Mouse (Mus musculus) liver, embryonic 16.5 days (tissue): Measurements from ENCODE around the gene Ppm1j. TPM values are rescaled to one million over a fixed set of nuclear protein-coding genes. Genes with fewer than 3 reads are reported as not detected.

Experiments used
- ATAC-seq: fragments of 200-750 bp; cut with Nextera tagmentation; 2 replicates; pipeline ENCODE4 v1.8.0; 2017; ENCODE audit warnings: low read depth, mild to moderate bottlenecking, moderate number of reproducible peaks, moderate library complexity
- H3K27ac ChIP-seq: fragments of 300-500 bp; sonication (generic); 2 replicates; pipeline ENCODE4 v1.5.1; 2014; ENCODE audit warnings: mild to moderate bottlenecking, low read length
- H3K27me3 ChIP-seq: fragments of 300-500 bp; sonication (generic); 2 replicates; pipeline ENCODE4 v1.6.1; 2014; ENCODE audit warnings: low read depth, low read length, mixed read lengths; ENCODE audit not compliant: control insufficient read depth, insufficient read depth
- H3K36me3 ChIP-seq: fragments of 300-500 bp; sonication (generic); 2 replicates; pipeline ENCODE4 v1.6.1; 2014; ENCODE audit warnings: mild to moderate bottlenecking; ENCODE audit not compliant: control insufficient read depth, insufficient read depth
- H3K4me1 ChIP-seq: fragments of 300-500 bp; sonication (generic); 2 replicates; pipeline ENCODE4 v1.6.1; 2014; ENCODE audit warnings: low read depth, low read length, mixed read lengths; ENCODE audit not compliant: control insufficient read depth
- H3K4me2 ChIP-seq: fragments of 300-500 bp; sonication (generic); 2 replicates; pipeline ENCODE4 v1.6.1; 2014; ENCODE audit warnings: low read depth, low read length, mixed read lengths
- H3K4me3 ChIP-seq: fragments of 300-500 bp; sonication (generic); 2 replicates; pipeline ENCODE4 v1.5.1; 2014; ENCODE audit warnings: low read depth, mild to moderate bottlenecking, low read length
- H3K9ac ChIP-seq: fragments of 300-500 bp; sonication (generic); 2 replicates; pipeline ENCODE4 v1.6.1; 2014; ENCODE audit warnings: low read depth, low read length
- H3K9me3 ChIP-seq: fragments of 300-500 bp; sonication (generic); replicated peaks from 2 replicates; pipeline ENCODE4 v1.6.1; 2016; ENCODE audit warnings: low read length; ENCODE audit not compliant: control insufficient read depth
- WGBS: fragments of 180-500 bp; shearing (Covaris S2); extraction: QIAGEN DNeasy Blood & Tissue Kit; methylation state at CpG from one replicate; pipeline ENCODE4 v1.1.7; 2014; ENCODE audit not compliant: insufficient replicate concordance; 5-methylcytosine and 5-hydroxymethylcytosine counted together
- polyA plus RNA-seq: library from polyadenylated mRNA; unstranded; fragments of >200 nt; fragmentation: Nextera tagmentation; extraction: Ambion mirVana; gene quantifications from 2 replicates; pipeline ENCODE4 v1.2.1, GENCODE M21; 2015

Gene Ppm1j
- polyA plus RNA-seq, 1 experiment from 2014 or later, result 0.27 TPM

DNA sequence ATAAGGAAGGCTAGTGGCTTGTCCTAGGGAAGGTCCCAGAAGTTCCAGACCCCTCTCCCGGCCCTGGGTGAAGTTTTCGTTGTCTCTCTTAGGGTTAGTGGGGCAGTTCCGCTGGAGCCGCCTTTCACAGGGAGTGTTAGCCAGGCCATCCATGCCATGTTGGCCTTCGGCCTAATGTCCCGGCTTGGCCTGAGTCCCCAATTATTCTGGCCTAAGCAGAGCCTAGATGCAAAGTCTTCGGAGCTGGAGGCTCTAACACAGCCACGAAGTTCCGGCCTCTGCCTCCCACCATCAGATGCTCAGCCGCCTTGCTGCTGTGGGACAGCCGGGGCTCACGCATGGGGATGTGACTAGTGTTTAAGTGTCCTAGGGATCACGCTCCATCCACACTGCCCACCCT is 9.0 kb downstream of the Ppm1j start:
- peaks cover 17% of the 10 kb centered on the region for H3K4me1 ChIP-seq
- H3K9me3 ChIP-seq, result no peaks in the 10 kb centered on the region
- H3K27ac ChIP-seq, result no peak overlapping the region
- no peak for ATAC-seq
- H3K27me3 ChIP-seq, result peaks cover 27% of the 10 kb centered on the region
- H3K4me3 ChIP-seq, result peak overlapping the region; percentile 57
- H3K36me3 ChIP-seq, result no peaks in the 10 kb centered on the region
- 70% methylated on average over 13 of the region's 13 CpGs for WGBS
- H3K9ac ChIP-seq, result 0 out of 2 replicates have a peak overlapping the region, but pooled peaks have one; percentile 4
- H3K4me2 ChIP-seq, result peak overlapping the region; percentile 57

GRCm38 (mm10) chr3:104790401-104790937 is 9.6 kb downstream of the Ppm1j start:
- no peak overlapping the region for H3K27ac ChIP-seq

GRCm38 (mm10) chr3:104791017-104791416 is 10.2 kb downstream of the Ppm1j start:
- Histone ChIP-seq H3K27ac (no peak overlapping the region), H3K4me2 (peak overlapping the region; percentile 57; the same call in 1 of the 2 replicates), H3K27me3 (peaks cover 22% of the 10 kb centered on the region), H3K36me3 (no peaks in the 10 kb centered on the region), H3K9me3 (no peaks in the 10 kb centered on the region), H3K9ac (no peak overlapping the region), H3K4me3 (no peak overlapping the region), H3K4me1 (peaks cover 20% of the 10 kb centered on the region)
- no peak for ATAC-seq
- WGBS, result 44% methylated on average over 4 of the region's 4 CpGs

More at GRCm38 (mm10) chr3:104790401-104790937, 9.6 kb downstream of the Ppm1j start:
- WGBS, result 28% methylated on average over 6 of the region's 6 CpGs
- Histone ChIP-seq H3K9me3 (no peaks in the 10 kb centered on the region), H3K27me3 (peaks cover 27% of the 10 kb centered on the region), H3K4me3 (peak overlapping the region; percentile 57), H3K4me2 (peak overlapping the region; percentile 57; the same call in 1 of the 2 replicates), H3K4me1 (peaks cover 17% of the 10 kb centered on the region), H3K9ac (no peak overlapping the region), H3K36me3 (no peaks in the 10 kb centered on the region)
- ATAC-seq, result no peak

DNA sequence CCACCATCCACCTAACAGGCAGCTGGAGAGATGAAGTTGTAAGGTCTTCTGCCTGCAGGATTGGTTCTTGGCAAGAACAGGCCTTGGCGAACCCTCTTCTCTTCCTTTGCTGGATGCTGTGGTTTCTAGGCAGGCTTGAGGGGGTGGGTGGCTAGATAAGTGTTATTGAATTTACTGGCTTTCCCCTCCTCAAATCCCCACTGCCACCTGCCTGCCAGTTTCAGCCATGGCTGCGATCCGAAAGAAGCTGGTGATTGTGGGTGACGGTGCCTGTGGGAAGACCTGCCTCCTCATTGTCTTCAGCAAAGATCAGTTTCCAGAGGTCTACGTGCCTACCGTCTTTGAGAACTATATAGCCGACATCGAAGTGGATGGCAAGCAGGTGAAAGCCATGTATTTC is 10.8 kb downstream of the Ppm1j start:
- Histone ChIP-seq H3K27ac (no peak overlapping the region), H3K36me3 (no peaks in the 10 kb centered on the region), H3K4me3 (no peak overlapping the region), H3K27me3 (peaks cover 21% of the 10 kb centered on the region), H3K9ac (no peak overlapping the region), H3K4me2 (no peak overlapping the region), H3K4me1 (peaks cover 20% of the 10 kb centered on the region), H3K9me3 (no peaks in the 10 kb centered on the region)
- 77% methylated on average over 8 of the region's 8 CpGs for WGBS
- ATAC-seq, result no peak

DNA sequence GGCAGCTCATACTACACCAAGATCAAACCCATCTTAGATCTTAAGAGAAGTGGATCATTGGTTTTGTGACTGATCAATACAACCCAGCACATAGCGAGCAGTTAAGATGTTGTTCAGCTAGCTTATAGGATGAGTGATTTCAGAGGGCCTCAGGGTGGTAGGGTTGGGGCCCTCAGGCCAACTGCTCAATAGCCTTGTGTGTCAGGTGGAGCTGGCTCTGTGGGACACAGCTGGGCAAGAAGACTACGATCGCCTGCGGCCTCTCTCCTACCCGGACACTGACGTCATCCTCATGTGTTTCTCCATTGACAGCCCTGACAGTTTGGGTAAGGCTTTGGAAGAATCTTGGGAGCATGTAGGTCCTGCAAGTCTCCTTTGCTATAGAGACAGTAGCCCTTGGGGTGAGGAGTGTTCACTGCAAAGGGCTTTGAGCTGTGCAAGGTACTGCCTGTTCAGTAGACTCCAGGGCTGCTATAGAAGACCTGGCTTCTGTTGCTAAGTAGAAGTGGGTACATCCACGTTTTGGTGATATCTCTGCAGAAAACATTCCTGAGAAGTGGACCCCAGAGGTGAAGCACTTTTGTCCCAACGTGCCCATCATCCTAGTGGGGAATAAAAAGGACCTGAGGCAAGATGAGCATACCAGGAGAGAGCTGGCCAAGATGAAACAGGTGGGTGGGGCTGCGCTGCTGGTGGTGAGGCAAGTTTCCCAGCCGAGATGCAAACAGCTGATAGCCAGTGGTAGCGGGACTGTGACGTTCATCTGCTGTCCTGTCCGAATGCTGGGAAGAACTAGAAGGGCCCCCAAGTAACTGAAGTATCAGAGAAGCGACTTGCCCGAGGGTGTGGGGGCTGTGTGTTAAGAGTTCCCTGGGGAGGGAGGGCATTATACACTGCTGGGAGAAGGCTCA is 11.8 kb downstream of the Ppm1j start:
- Histone ChIP-seq H3K36me3 (no peaks in the 10 kb centered on the region), H3K4me3 (no peak overlapping the region), H3K4me1 (peaks cover 20% of the 10 kb centered on the region), H3K9me3 (no peaks in the 10 kb centered on the region), H3K4me2 (no peak overlapping the region), H3K27me3 (peaks cover 21% of the 10 kb centered on the region), H3K27ac (no peak overlapping the region), H3K9ac (no peak overlapping the region)
- no peak for ATAC-seq
- WGBS, result 44% methylated on average over 15 of the region's 15 CpGs

DNA sequence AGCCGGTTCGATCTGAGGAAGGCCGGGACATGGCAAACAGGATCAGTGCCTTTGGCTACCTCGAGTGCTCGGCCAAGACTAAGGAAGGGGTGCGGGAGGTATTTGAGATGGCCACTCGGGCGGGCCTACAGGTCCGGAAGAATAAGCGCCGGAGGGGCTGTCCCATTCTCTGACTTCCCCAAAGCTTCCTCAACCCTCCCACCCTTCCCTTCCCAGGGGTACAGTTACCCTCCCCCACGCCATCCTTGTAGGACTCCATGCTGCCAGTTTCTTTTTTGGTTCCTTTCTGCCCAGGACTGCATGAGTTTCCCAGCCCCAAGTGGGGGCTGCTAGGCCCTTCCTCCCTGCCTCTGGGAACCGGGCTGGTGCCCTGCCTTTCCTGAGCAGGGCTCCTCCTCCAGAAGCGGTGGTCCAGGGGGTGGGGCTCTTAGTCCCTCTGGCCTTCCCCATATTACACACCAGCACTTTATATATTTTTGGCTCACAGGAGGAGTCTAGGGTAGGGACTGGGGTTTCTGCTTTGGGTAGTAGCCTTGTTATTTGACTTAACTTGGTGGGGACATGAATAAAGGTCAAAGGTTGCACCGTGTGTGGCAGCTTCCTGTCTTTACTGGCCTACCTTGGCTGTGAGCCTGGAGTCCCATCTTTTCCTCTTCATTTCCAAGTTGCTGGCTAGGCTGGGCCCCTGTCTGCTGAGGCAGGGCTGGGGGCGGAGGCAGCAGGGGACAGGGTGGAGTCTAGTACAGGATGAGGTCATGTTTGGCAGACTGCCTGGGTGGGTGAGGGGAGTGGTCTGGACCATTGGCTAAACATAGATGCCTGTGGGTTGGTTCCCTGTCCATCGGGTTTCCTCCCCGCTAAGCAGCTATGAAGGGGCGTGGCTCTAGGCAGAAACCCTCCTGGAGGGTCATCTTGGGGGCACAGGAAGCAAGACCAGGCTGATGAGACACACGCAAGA is 13.3 kb downstream of the Ppm1j start:
- Histone ChIP-seq H3K27me3 (peaks cover 6% of the 10 kb centered on the region), H3K27ac (peak overlapping the region; percentile 18; the same call in 1 of the 2 replicates), H3K4me3 (no peak overlapping the region), H3K36me3 (no peaks in the 10 kb centered on the region), H3K9me3 (no peaks in the 10 kb centered on the region), H3K4me2 (no peak overlapping the region), H3K4me1 (peaks cover 20% of the 10 kb centered on the region), H3K9ac (no peak overlapping the region)
- ATAC-seq, result peak; percentile 76
- 44% methylated on average over 20 of the region's 20 CpGs for WGBS

DNA sequence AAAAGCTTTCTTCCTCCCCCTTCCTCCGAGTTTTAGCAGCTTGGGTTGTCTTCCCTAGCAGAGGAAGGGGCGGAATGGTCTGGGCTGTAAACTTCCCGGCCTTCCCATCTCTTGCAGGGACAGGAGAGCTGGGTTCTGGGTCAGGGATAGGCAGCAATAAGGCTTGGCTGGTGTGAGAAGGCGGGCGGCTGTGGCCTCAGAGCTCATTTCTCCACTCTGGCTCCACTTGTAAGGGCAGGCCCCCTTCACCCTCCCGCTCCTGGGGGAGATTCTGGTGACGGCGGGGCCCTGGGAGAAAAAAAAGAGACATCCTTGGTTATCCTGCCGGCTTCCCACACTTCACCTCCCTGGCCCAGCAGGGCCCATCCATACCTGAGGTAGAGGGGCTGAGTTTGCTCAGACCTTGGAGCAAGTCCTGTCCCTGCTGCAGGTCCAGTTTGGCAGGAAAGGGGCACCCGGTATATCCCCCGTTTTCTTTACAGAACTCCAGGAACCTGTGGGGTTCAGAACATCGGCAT is 14.2 kb downstream of the Ppm1j start:
- H3K27ac ChIP-seq, result no peak overlapping the region
- peaks cover 20% of the 10 kb centered on the region for H3K4me1 ChIP-seq
- no peak overlapping the region for H3K4me2 ChIP-seq
- H3K4me3 ChIP-seq, result no peak overlapping the region
- H3K27me3 ChIP-seq, result 0 out of 2 replicates have a peak, but pooled peaks cover under 1% of the 10 kb centered on the region
- WGBS, result 71% methylated on average over 12 of the region's 12 CpGs
- no peak for ATAC-seq
- no peak overlapping the region for H3K9ac ChIP-seq
- no peaks in the 10 kb centered on the region for H3K9me3 ChIP-seq
- no peaks in the 10 kb centered on the region; the same call in none of the 2 replicates for H3K36me3 ChIP-seq

- Histone ChIP-seq H3K27me3 (no peaks in the 10 kb centered on the region), H3K9ac (no peak overlapping the region), H3K4me1 (peaks cover 17% of the 10 kb centered on the region), H3K4me3 (no peak overlapping the region), H3K36me3 (peaks cover 4% of the 10 kb centered on the region), H3K27ac (peak overlapping the region; percentile 69), H3K4me2 (no peak overlapping the region), H3K9me3 (no peaks in the 10 kb centered on the region)
- ATAC-seq, result no peak
- 65% methylated on average over 15 of the region's 15 CpGs for WGBS
Measured at GRCm38 (mm10) chr3:104795661-104796340, 14.9 kb downstream of the Ppm1j start.
